Mouse (Mus musculus) erythroblast, embryonic 14.5 days (primary cell): ENCODE data around the gene Rarb.

Experiments used
- GATA1 ChIP-seq: IDR thresholded peaks from 2 replicates; pipeline ENCODE4 v1.6.1; 2012; ENCODE audit warnings: low read length, inconsistent platforms, mixed read lengths
- TAL1 ChIP-seq: IDR thresholded peaks from 3 replicates; pipeline ENCODE4 v1.6.1; 2012; ENCODE audit warnings: low read length, inconsistent platforms, mixed read lengths

- TF ChIP-seq GATA1 (no peak), TAL1 (no peak)
Observed at GRCm38 (mm10) chr14:16573475-16574171, 245.3 kb downstream of the Rarb start.
